Mouse (Mus musculus): ENCODE results near the gene Klf7.

- TF ChIP-seq CTCF (IDR thresholded peaks at IDR 0.05; ENCODE audit: extremely low read depth, insufficient read depth, low read length) (no peak), POLR2A (IDR thresholded peaks at IDR 0.05; ENCODE audit: extremely low read depth, insufficient read depth, low read length) (no peak)
Observed at GRCm38 (mm10) chr1:64106127-64106526, 16.0 kb downstream of the Klf7 start.

Measured in cortical plate, adult 2 months (tissue).